Mouse (Mus musculus) midbrain, embryonic 16.5 days (tissue): ENCODE data around the gene Slc25a5. TPM values are rescaled to one million over a fixed set of nuclear protein-coding genes. Genes with fewer than 3 reads are reported as not detected.

Source experiments
- ATAC-seq: fragments of 200-750 bp; cut with Nextera tagmentation; 2 replicates; pipeline ENCODE4 v1.8.0; 2017; ENCODE audit warnings: moderate TSS enrichment
- H3K27ac ChIP-seq: fragments of 300-500 bp; sonication (generic); 2 replicates; pipeline ENCODE4 v1.5.1; 2014; ENCODE audit warnings: mild to moderate bottlenecking, low read length, mixed read lengths
- H3K27me3 ChIP-seq: fragments of 300-500 bp; sonication (generic); 2 replicates; pipeline ENCODE4 v1.6.1; 2014; ENCODE audit warnings: low read depth, low read length, mixed read lengths; ENCODE audit not compliant: control insufficient read depth, insufficient read depth
- H3K36me3 ChIP-seq: fragments of 300-500 bp; sonication (generic); 2 replicates; pipeline ENCODE4 v1.6.1; 2014; ENCODE audit warnings: mild to moderate bottlenecking, low read length, moderate library complexity, mixed read lengths; ENCODE audit not compliant: control insufficient read depth, insufficient read depth
- H3K4me1 ChIP-seq: fragments of 300-500 bp; sonication (generic); 2 replicates; pipeline ENCODE4 v1.6.1; 2014; ENCODE audit warnings: mild to moderate bottlenecking, low read length, mixed read lengths; ENCODE audit not compliant: control insufficient read depth, insufficient read depth
- H3K4me2 ChIP-seq: fragments of 300-500 bp; sonication (generic); 2 replicates; pipeline ENCODE4 v1.6.1; 2014; ENCODE audit warnings: mild to moderate bottlenecking, low read length, mixed read lengths
- H3K4me3 ChIP-seq: fragments of 300-500 bp; sonication (generic); 2 replicates; pipeline ENCODE4 v1.5.1; 2014; ENCODE audit warnings: low read depth, mild to moderate bottlenecking, low read length, moderate library complexity, mixed read lengths
- H3K9ac ChIP-seq: fragments of 300-500 bp; sonication (generic); 2 replicates; pipeline ENCODE4 v1.6.1; 2014; ENCODE audit warnings: low read depth, low read length, mixed read lengths
- H3K9me3 ChIP-seq: fragments of 300-500 bp; sonication (generic); replicated peaks from 2 replicates; pipeline ENCODE4 v1.6.1; 2014; ENCODE audit warnings: mild to moderate bottlenecking, low read length, mixed read lengths; ENCODE audit not compliant: control insufficient read depth, poor library complexity, severe bottlenecking
- WGBS: fragments of 180-500 bp; shearing (Covaris S2); extraction: QIAGEN DNeasy Blood & Tissue Kit; methylation state at CpG from one replicate; pipeline ENCODE4 v1.1.7; 2014; 5-methylcytosine and 5-hydroxymethylcytosine counted together
- polyA plus RNA-seq: library from polyadenylated mRNA; unstranded; fragments of >200 nt; fragmentation: Nextera tagmentation; extraction: Ambion mirVana; gene quantifications from 2 replicates; pipeline ENCODE4 v1.2.1, GENCODE M21; 2015

Gene Slc25a5
- 408 and 436 TPM in 2 replicates for polyA plus RNA-seq

GRCm38 (mm10) chrX:36795424-36796162, at the start of gene Slc25a5:
TSS of gene Slc25a5 (plus strand) at chrX:36795651.
- peak; percentile 97 for ATAC-seq
- 20% methylated on average over 40 of the region's 41 CpGs for WGBS
- H3K27me3 ChIP-seq = no peaks in the 10 kb centered on the region
- no peaks in the 10 kb centered on the region for H3K4me1 ChIP-seq
- H3K9ac ChIP-seq = peak within 1 kb of the TSS; percentile 74
- H3K36me3 ChIP-seq = peaks cover 5% of the 10 kb centered on the region; the same call in 1 of the 2 replicates
- peak within 1 kb of the TSS; percentile 54 for H3K4me2 ChIP-seq
- H3K27ac ChIP-seq = peak within 1 kb of the TSS; percentile 82
- H3K4me3 ChIP-seq = peak within 1 kb of the TSS; percentile 62
- H3K9me3 ChIP-seq = no peaks in the 10 kb centered on the region; the same call in 1 of the 2 replicates

- H3K27me3 ChIP-seq = no peaks in the 10 kb centered on the region
- H3K4me2 ChIP-seq = no peak overlapping the region
- WGBS = 78% methylated on average over 8 of the region's 8 CpGs
- H3K4me1 ChIP-seq = no peaks in the 10 kb centered on the region
- H3K4me3 ChIP-seq = no peak overlapping the region
- H3K9ac ChIP-seq = no peak overlapping the region
- H3K9me3 ChIP-seq = no peaks in the 10 kb centered on the region
- no peaks in the 10 kb centered on the region for H3K36me3 ChIP-seq
- no peak overlapping the region for H3K27ac ChIP-seq
- ATAC-seq = no peak
These were observed 48.7 kb upstream of the Slc25a5 start for GRCm38 (mm10) chrX:36746789-36747188.

DNA sequence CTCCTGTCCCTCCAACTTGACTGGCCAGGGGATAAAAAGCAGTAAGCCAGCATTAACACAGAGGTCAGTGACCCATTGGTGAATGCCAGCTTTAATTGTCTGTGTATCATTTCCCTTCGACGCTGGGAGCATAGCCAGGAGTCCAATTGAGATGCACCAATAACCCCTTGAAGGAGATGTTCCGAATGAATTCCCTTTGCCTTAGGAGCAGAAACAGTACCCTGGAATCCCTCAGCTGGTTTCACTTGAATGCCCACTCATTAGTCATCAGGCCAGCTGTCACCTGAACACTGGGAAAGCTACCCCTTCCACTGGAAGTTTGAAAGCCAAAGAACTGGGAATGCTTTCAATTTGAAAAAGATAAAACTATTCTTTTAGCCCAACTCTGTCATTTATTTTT, 46.9 kb upstream of the Slc25a5 start:
- 34% methylated on average over 3 of the region's 3 CpGs for WGBS
- ATAC-seq = no peak
- Histone ChIP-seq H3K4me2 (no peak overlapping the region), H3K9ac (no peak overlapping the region), H3K4me3 (no peak overlapping the region), H3K27ac (no peak overlapping the region), H3K9me3 (no peaks in the 10 kb centered on the region), H3K36me3 (no peaks in the 10 kb centered on the region), H3K27me3 (no peaks in the 10 kb centered on the region), H3K4me1 (no peaks in the 10 kb centered on the region)

GRCm38 (mm10) chrX:36749281-36749785, 46.1 kb upstream of the Slc25a5 start:
- H3K9me3 ChIP-seq = no peaks in the 10 kb centered on the region
- H3K4me1 ChIP-seq = no peaks in the 10 kb centered on the region
- no peak overlapping the region for H3K4me3 ChIP-seq
- H3K27ac ChIP-seq = no peak overlapping the region
- 83% methylated on average over 6 of the region's 6 CpGs for WGBS
- no peaks in the 10 kb centered on the region for H3K36me3 ChIP-seq
- H3K27me3 ChIP-seq = no peaks in the 10 kb centered on the region
- no peak overlapping the region for H3K4me2 ChIP-seq
- H3K9ac ChIP-seq = no peak overlapping the region
- ATAC-seq = no peak

DNA sequence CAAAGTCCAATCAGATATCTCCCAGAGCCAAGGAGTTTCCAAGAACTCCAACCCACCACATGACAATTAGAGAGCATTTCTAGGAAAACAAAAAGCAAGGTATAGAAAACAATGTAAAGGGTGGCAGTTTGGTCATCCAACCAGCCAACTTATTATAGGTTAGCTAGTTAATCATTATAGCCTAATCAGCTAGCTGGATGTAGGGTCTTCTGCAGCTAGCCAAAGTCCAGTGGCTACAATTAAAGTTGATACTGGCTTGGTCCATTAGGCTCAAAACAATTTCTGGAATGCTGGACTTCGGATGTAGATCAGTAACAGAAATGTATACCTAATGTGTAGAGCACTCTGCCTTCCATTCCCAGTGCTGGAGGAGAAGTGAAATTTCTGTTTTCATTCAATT, 44.9 kb upstream of the Slc25a5 start:
- H3K4me3 ChIP-seq = no peak overlapping the region
- 87% methylated on average over 1 of the region's 1 CpGs for WGBS
- no peaks in the 10 kb centered on the region for H3K9me3 ChIP-seq
- H3K4me1 ChIP-seq = no peaks in the 10 kb centered on the region
- H3K4me2 ChIP-seq = no peak overlapping the region
- H3K27me3 ChIP-seq = no peaks in the 10 kb centered on the region
- H3K9ac ChIP-seq = no peak overlapping the region
- ATAC-seq = no peak
- no peak overlapping the region for H3K27ac ChIP-seq
- no peaks in the 10 kb centered on the region for H3K36me3 ChIP-seq

GRCm38 (mm10) chrX:36752586-36752985, 42.9 kb upstream of the Slc25a5 start:
- H3K4me3 ChIP-seq = no peak overlapping the region

DNA sequence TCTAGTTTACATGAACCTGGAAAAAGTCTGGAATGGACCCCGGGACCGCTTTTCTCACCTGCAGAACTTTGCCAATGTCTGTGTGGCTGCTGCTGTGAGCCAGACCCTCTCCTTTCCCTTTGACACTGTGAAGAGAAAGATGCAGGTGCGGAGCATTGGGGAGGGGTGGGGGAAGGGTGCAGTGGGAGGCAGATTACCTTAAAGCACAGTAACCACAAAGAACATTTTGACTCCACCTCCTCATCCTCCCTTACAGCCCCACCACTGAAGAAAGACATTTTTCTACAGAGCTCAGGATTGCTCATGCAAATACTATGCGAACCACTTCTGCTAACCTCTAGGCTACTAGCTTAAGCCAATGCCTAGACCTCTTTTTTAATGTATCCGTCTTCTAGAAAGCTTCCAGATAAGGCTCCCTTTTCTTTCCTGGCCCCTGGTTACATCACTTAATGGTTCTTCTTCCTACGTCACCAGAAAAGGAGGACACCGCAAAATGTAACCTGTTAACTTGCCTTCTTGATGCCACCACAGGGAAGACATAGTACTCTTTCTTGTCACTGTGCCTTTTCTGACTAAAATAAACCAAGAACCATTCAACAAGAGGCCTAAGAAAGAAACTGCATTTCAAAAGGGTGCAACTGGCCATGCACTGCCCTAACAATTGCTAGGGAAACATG, 37.5 kb upstream of the Slc25a5 start:
- Histone ChIP-seq H3K9me3 (no peaks in the 10 kb centered on the region), H3K9ac (no peak overlapping the region), H3K4me2 (no peak overlapping the region), H3K27me3 (no peaks in the 10 kb centered on the region), H3K27ac (no peak overlapping the region), H3K36me3 (no peaks in the 10 kb centered on the region), H3K4me3 (no peak overlapping the region), H3K4me1 (no peaks in the 10 kb centered on the region)
- ATAC-seq = no peak
- 84% methylated on average over 7 of the region's 7 CpGs for WGBS

More at GRCm38 (mm10) chrX:36752586-36752985, 42.9 kb upstream of the Slc25a5 start:
- no peak overlapping the region for H3K9ac ChIP-seq
- H3K27ac ChIP-seq = no peak overlapping the region
- H3K9me3 ChIP-seq = no peaks in the 10 kb centered on the region
- no peak overlapping the region for H3K4me2 ChIP-seq
- H3K27me3 ChIP-seq = no peaks in the 10 kb centered on the region
- WGBS = 98% methylated on average over 3 of the region's 3 CpGs
- no peaks in the 10 kb centered on the region for H3K36me3 ChIP-seq
- H3K4me1 ChIP-seq = no peaks in the 10 kb centered on the region
- ATAC-seq = no peak

GRCm38 (mm10) chrX:36758566-36758965, 36.9 kb upstream of the Slc25a5 start:
- ATAC-seq = no peak
- 67% methylated on average over 6 of the region's 6 CpGs for WGBS
- Histone ChIP-seq H3K9ac (no peak overlapping the region), H3K4me1 (no peaks in the 10 kb centered on the region; the same call in 1 of the 2 replicates), H3K27ac (no peak overlapping the region), H3K9me3 (no peaks in the 10 kb centered on the region), H3K4me2 (no peak overlapping the region), H3K27me3 (no peaks in the 10 kb centered on the region), H3K36me3 (no peaks in the 10 kb centered on the region), H3K4me3 (no peak overlapping the region)
